Mouse (Mus musculus) limb, embryonic 12.5 days (tissue): ENCODE measurements at regions not wholly inside any gene's neighbourhood (a gene's known extent, or its start where the extent isn't known, plus 50 kb on each side); places are given as distances from the start of the nearest gene placed in this dataset.

Experiments used
- ATAC-seq: fragments of 200-750 bp; cut with Nextera tagmentation; 2 replicates; pipeline ENCODE4 v1.8.0; 2017; ENCODE audit warnings: low read depth, moderate TSS enrichment; ENCODE audit not compliant: insufficient number of reproducible peaks, insufficient read depth, low FRiP score, low TSS enrichment
- H3K27ac ChIP-seq: fragments of 300-500 bp; sonication (generic); 2 replicates; pipeline ENCODE4 v1.5.1; 2016; ENCODE audit warnings: mild to moderate bottlenecking, moderate library complexity
- H3K27me3 ChIP-seq: fragments of 300-500 bp; sonication (generic); 2 replicates; pipeline ENCODE4 v1.6.1; 2016; ENCODE audit warnings: mild to moderate bottlenecking, moderate library complexity
- H3K36me3 ChIP-seq: fragments of 300-500 bp; sonication (generic); 2 replicates; pipeline ENCODE4 v1.6.1; 2016; ENCODE audit warnings: mild to moderate bottlenecking, moderate library complexity
- H3K4me1 ChIP-seq: fragments of 300-500 bp; sonication (generic); replicated peaks from 2 replicates; pipeline ENCODE4 v1.6.1; 2016
- H3K4me2 ChIP-seq: fragments of 300-500 bp; sonication (generic); 2 replicates; pipeline ENCODE4 v1.6.1; 2016; ENCODE audit warnings: mild to moderate bottlenecking, moderate library complexity
- H3K4me3 ChIP-seq: fragments of 300-500 bp; sonication (generic); replicated peaks from 2 replicates; pipeline ENCODE4 v1.5.1; 2016; ENCODE audit warnings: mild to moderate bottlenecking
- H3K9ac ChIP-seq: fragments of 300-500 bp; sonication (generic); replicated peaks from 2 replicates; pipeline ENCODE4 v1.6.1; 2016; ENCODE audit warnings: mild to moderate bottlenecking, moderate library complexity
- H3K9me3 ChIP-seq: fragments of 300-500 bp; sonication (generic); 2 replicates; pipeline ENCODE4 v1.6.1; 2016; ENCODE audit warnings: mild to moderate bottlenecking, moderate library complexity
- WGBS: fragments of 180-500 bp; shearing (Covaris S2); methylation state at CpG from one replicate; pipeline ENCODE4 v1.1.7; 2016; 5-methylcytosine and 5-hydroxymethylcytosine counted together

DNA sequence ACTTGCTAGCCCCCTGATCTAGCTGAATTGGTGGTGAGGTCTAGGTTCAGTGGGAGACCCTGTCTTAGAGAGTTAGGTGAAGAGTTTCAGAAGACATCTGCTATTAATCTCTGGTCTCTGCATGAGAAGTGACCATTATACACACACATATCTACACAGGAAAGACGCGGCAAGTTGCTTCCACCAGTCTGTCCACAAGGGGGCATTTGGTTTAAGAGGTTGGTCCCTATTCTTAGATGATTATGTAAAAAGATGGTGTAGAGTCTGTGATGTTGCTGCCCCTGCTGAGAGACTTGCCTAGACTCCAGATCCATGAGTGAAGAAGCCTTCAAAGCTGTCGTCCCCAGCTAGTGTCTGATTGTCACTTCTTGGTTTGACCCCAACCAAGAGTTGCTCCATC, 425.5 kb downstream of the Etnk1 start:
- no peaks in the 10 kb centered on the region for H3K4me1 ChIP-seq
- H3K4me3 ChIP-seq: no peak overlapping the region
- 87% methylated on average over 3 of the region's 3 CpGs for WGBS
- no peaks in the 10 kb centered on the region for H3K36me3 ChIP-seq
- ATAC-seq: no peak
- H3K27ac ChIP-seq: no peak overlapping the region
- H3K27me3 ChIP-seq: no peaks in the 10 kb centered on the region
- no peak overlapping the region for H3K9ac ChIP-seq
- no peaks in the 10 kb centered on the region for H3K9me3 ChIP-seq
- no peak overlapping the region for H3K4me2 ChIP-seq

DNA sequence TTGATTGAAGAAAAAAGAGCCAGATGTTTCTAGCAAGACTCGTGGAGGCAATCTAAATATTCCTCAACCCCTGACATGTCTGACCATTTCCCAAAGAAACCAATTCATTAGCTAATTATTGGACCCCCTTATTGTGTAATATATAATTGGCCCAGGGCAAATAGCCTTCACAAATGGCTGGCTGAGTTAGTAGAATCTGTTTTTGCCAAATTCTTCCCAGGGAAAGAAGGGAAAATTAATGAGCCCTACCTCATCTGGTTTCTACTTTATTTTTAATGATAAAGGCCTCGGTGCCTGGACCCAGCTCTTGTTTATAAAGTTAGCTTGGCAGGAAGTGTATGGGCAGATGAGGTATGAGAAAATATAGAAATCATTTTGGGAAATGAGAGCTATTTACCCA, 428.5 kb downstream of the Etnk1 start:
- no peaks in the 10 kb centered on the region for H3K27me3 ChIP-seq
- WGBS: 32% methylated on average over 2 of the region's 2 CpGs
- H3K4me2 ChIP-seq: no peak overlapping the region
- no peak overlapping the region for H3K9ac ChIP-seq
- H3K9me3 ChIP-seq: no peaks in the 10 kb centered on the region
- no peaks in the 10 kb centered on the region for H3K36me3 ChIP-seq
- no peak overlapping the region for H3K27ac ChIP-seq
- H3K4me1 ChIP-seq: no peaks in the 10 kb centered on the region
- ATAC-seq: no peak
- H3K4me3 ChIP-seq: no peak overlapping the region

DNA sequence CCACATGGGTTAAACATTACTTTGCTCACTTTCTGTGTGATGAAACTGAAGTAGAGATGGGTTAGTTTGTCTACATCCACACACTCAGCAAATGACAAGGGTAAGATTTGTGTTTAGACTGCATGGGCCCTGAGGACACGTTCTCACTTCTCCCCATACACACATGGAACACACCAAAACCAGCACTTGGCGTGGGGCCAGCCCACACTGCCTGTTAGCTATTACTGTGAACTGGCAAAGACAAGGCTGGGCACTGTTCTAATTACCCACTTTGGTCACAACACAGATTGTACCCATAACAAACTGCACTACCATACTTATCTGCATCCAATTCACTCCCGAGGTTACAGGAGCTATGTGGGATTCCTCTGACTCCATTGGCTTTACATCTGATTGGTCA, 430.4 kb downstream of the Etnk1 start:
- no peak overlapping the region for H3K9ac ChIP-seq
- no peak for ATAC-seq
- H3K27ac ChIP-seq: no peak overlapping the region
- H3K4me2 ChIP-seq: no peak overlapping the region
- H3K4me1 ChIP-seq: no peaks in the 10 kb centered on the region
- H3K4me3 ChIP-seq: no peak overlapping the region
- no peaks in the 10 kb centered on the region for H3K36me3 ChIP-seq
- H3K27me3 ChIP-seq: no peaks in the 10 kb centered on the region
- WGBS: 67% methylated on average over 3 of the region's 3 CpGs
- no peaks in the 10 kb centered on the region for H3K9me3 ChIP-seq

DNA sequence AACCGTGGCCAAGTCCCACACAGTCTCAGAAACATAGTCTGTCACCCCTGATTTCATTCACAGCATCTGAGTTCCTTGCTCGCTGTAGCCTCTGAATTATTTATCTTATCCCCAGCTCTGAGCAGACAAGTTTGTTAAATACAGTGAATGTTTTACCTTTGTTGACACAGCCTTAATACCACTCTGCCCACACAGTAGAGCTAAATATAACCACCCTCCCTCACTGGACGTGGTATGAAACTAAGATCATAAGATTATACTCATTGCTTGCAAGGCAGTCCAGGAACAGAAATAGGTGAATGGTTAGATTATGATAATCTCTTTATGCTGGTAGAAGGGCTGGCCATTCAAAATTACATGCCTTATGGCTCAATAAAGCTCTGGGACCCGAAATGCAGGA, 431.9 kb downstream of the Etnk1 start:
- Histone ChIP-seq H3K36me3 (no peaks in the 10 kb centered on the region), H3K27me3 (no peaks in the 10 kb centered on the region), H3K27ac (no peak overlapping the region), H3K9ac (no peak overlapping the region), H3K4me3 (no peak overlapping the region), H3K4me1 (no peaks in the 10 kb centered on the region), H3K4me2 (no peak overlapping the region), H3K9me3 (no peaks in the 10 kb centered on the region)
- WGBS: 81% methylated on average over 4 of the region's 4 CpGs
- no peak for ATAC-seq

DNA sequence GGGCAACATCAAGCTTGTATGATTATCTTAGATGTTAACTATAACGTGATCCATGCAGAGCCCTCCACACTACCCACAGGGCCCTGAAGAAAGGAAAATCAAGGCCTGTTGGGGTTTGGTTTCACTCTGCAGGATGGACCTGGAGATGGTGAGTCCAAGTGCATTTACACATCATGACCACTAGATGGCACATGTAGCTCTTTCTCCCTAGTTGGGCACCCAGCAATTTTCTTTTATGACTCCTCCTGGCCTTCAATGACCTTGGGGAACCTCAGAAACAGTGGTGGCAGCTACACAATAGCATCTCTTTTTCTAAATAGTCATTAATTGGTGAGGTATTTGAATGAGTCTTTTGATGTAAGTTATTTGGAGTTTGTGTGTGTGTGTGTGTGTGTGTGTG, 442.1 kb downstream of the Etnk1 start:
- ATAC-seq: no peak
- Histone ChIP-seq H3K27ac (no peak overlapping the region), H3K4me1 (peaks cover 7% of the 10 kb centered on the region), H3K9ac (no peak overlapping the region), H3K27me3 (peaks cover 4% of the 10 kb centered on the region; the same call in 1 of the 2 replicates), H3K9me3 (no peaks in the 10 kb centered on the region), H3K4me2 (no peak overlapping the region), H3K4me3 (no peak overlapping the region), H3K36me3 (no peaks in the 10 kb centered on the region)
- WGBS: 88% methylated on average over 1 of the region's 1 CpGs

DNA sequence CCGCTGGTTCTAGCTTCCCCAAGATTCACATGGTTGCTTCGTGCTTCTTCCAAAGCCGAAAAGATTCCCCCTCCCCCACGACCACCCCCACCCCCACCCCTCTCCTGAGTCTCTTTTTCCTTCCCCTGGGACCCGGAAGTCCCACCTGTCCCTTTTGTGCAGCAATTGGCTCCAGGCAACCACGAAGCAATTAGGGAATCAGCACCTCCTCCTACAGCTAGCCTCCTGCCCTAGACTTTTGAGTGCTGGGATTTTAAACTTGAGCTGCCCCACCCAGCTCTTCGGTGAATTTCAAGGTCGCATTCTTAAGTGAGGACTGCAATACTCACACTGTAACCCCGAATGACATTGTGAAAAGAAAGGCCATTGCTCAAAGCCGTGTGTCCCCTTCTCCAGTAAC, 445.9 kb downstream of the Etnk1 start:
- Histone ChIP-seq H3K4me3 (no peak overlapping the region), H3K9me3 (no peaks in the 10 kb centered on the region), H3K27ac (no peak overlapping the region), H3K36me3 (no peaks in the 10 kb centered on the region), H3K4me1 (peaks cover 21% of the 10 kb centered on the region), H3K9ac (no peak overlapping the region), H3K27me3 (peaks cover 4% of the 10 kb centered on the region; the same call in 1 of the 2 replicates), H3K4me2 (no peak overlapping the region)
- no peak for ATAC-seq
- WGBS: 78% methylated on average over 10 of the region's 10 CpGs

DNA sequence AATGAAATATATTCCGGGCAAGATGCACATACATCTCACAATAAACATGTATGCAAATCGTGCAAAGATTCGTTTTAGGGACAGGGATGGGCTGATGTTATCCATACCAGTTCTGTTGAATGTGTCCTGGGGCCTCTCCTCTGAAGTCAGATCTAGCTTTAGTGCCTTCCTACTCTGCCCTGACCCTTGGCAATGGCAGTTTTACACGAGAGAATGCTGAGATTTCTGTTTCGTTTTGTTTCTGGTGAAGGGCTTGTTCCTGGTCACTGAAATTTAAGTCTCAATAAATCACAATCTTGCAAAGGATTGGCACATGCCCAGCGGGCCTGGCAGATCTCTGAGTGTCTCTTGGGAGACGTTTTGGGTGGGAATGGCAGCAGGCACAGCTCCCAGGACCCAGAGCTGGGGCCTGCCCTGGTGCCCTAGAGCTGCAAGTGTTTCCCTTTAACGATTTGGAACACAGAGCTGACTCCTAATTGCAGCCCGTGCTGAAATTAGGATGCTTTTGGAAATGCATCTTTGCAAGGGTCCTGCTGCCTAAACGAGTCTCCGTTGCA, 447.5 kb downstream of the Etnk1 start:
- peaks cover 4% of the 10 kb centered on the region; the same call in 1 of the 2 replicates for H3K27me3 ChIP-seq
- H3K9ac ChIP-seq: no peak overlapping the region
- no peak overlapping the region for H3K4me3 ChIP-seq
- no peaks in the 10 kb centered on the region for H3K9me3 ChIP-seq
- H3K27ac ChIP-seq: peak overlapping the region; percentile 20; the same call in 1 of the 2 replicates
- WGBS: 57% methylated on average over 11 of the region's 11 CpGs
- ATAC-seq: no peak
- H3K36me3 ChIP-seq: no peaks in the 10 kb centered on the region
- peaks cover 31% of the 10 kb centered on the region for H3K4me1 ChIP-seq
- no peak overlapping the region for H3K4me2 ChIP-seq

DNA sequence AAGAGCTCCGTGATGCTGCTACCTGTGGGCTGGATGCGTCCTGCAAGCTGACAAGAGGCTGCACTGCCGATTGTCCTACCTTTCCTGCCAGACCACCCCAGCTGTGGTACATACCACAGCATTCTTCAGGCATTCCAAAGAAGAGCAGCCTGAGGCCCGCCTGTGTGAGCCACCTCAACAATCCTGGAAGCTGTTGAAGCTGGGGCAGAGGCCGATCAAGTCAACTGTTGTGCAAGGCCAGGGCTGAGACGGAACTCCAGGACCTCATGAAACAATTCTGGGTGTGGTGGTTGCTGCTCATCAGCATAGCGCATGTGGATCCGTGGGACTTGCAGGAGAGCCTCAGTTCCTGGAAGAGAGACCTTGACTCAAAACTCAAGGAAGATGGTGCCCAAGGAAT, 448.3 kb downstream of the Etnk1 start:
- 81% methylated on average over 8 of the region's 8 CpGs for WGBS
- Histone ChIP-seq H3K4me3 (no peak overlapping the region), H3K4me1 (peaks cover 31% of the 10 kb centered on the region), H3K9ac (no peak overlapping the region), H3K27ac (no peak overlapping the region), H3K36me3 (no peaks in the 10 kb centered on the region), H3K4me2 (no peak overlapping the region), H3K9me3 (no peaks in the 10 kb centered on the region), H3K27me3 (peaks cover 4% of the 10 kb centered on the region; the same call in 1 of the 2 replicates)
- no peak for ATAC-seq

DNA sequence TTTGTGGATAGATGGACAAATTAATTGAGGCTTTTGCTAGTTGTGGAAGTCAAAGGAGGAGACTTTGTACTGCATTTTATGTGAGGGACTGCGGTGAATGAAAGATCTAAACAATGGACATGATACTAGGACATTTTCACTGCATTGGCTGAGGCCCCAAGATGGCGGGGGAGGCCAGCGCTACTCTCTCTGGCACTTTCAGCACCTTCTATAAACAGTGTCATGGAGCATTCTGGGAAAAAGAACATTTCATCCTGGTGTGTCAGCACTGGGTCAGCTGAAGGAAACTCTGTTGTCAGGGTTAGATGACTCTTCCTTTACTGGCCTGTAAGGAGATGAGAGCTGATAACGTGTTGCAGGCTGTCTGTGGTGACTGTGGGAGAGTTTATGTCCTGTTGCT, 449.4 kb downstream of the Etnk1 start:
- H3K9me3 ChIP-seq: no peaks in the 10 kb centered on the region
- H3K9ac ChIP-seq: no peak overlapping the region
- H3K4me3 ChIP-seq: no peak overlapping the region
- H3K4me1 ChIP-seq: peaks cover 31% of the 10 kb centered on the region
- H3K27ac ChIP-seq: no peak overlapping the region
- 93% methylated on average over 4 of the region's 4 CpGs for WGBS
- peaks cover 4% of the 10 kb centered on the region; the same call in 1 of the 2 replicates for H3K27me3 ChIP-seq
- no peak for ATAC-seq
- H3K36me3 ChIP-seq: no peaks in the 10 kb centered on the region
- no peak overlapping the region for H3K4me2 ChIP-seq

DNA sequence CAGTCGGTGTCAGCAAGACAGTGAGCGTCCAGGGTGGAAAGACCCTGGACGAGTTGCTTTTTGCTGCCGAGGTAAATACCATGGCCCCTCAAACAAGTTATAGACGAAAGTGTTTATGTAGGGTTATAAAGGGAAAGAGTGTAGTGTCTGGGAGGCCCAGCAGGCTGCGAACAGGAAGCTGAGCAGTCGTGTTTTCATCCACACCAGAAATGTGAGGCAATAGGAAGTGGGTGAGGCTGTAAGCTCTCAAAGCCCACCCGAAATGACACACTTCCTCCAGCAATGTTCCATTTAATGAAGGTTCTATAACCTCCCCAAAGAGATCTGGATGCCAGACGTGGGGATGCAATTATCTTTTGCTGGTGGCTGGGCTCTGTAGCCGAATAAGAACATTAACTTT, 451.5 kb downstream of the Etnk1 start:
- Histone ChIP-seq H3K9ac (no peak overlapping the region), H3K9me3 (no peaks in the 10 kb centered on the region), H3K36me3 (no peaks in the 10 kb centered on the region), H3K4me2 (no peak overlapping the region), H3K27me3 (no peaks in the 10 kb centered on the region), H3K27ac (peak overlapping the region; percentile 65), H3K4me1 (peaks cover 31% of the 10 kb centered on the region), H3K4me3 (no peak overlapping the region)
- 22% methylated on average over 10 of the region's 10 CpGs for WGBS
- ATAC-seq: no peak

DNA sequence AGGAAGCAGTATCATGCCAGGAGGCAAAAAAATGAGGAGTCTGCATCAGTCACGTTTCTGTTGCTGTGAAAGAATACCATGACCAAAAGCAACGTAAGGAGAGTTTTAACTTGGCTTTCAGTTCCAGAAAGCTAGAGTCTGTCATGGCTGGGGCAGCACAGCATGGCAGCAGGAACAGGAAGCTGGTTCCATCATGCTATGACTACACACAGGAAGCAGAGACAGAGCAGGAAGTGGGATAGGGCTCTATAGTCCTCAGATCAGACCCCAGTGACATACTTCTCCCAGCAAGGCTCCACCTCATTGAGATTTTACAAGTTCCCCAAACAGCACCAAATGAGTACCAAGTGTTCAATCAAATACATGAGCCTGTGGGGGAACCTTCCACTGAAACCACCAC, 453.6 kb downstream of the Etnk1 start:
- Histone ChIP-seq H3K4me3 (no peak overlapping the region), H3K27me3 (no peaks in the 10 kb centered on the region), H3K9ac (no peak overlapping the region), H3K9me3 (no peaks in the 10 kb centered on the region), H3K36me3 (no peaks in the 10 kb centered on the region), H3K27ac (no peak overlapping the region), H3K4me2 (no peak overlapping the region), H3K4me1 (peaks cover 17% of the 10 kb centered on the region)
- WGBS: 75% methylated on average over 2 of the region's 2 CpGs
- ATAC-seq: no peak

DNA sequence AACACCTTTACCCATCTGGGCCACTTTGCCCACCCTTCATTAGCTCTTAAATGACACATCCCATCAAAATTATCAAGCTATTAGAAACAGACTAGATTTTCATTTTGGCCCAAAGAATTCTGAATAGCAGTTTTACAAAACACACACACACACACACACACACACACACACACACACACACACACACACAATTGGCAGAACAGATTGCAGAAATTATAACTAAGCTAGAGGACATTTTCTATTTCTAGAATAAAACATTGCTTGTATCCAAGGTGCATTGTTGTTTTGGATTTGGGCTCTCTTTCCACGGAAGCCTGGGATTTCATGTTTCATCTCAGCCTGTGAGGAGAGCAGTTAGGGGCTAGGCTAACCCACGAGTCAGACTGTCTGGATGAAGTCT, 455.1 kb downstream of the Etnk1 start:
- no peak overlapping the region for H3K4me3 ChIP-seq
- H3K9ac ChIP-seq: no peak overlapping the region
- H3K4me2 ChIP-seq: no peak overlapping the region
- ATAC-seq: no peak
- H3K27ac ChIP-seq: no peak overlapping the region
- H3K36me3 ChIP-seq: no peaks in the 10 kb centered on the region
- H3K4me1 ChIP-seq: peaks cover 24% of the 10 kb centered on the region
- no peaks in the 10 kb centered on the region for H3K27me3 ChIP-seq
- no peaks in the 10 kb centered on the region for H3K9me3 ChIP-seq
- WGBS: 67% methylated on average over 2 of the region's 2 CpGs
